Mouse (Mus musculus): ENCODE measurements around the gene Lrrn2. TPM values are rescaled to one million over a fixed set of nuclear protein-coding genes. Genes with fewer than 3 reads are reported as not detected.
"Not testable (repeated sequence)": the region's sequence is repeated elsewhere in the genome, so short reads cannot be mapped to it uniquely, and the experiment has no call there.

Gene Lrrn2
- polyA plus RNA-seq, 1 experiment from 2014 or later: 5.7 TPM

- not testable (repeated sequence) for H3K27ac ChIP-seq (ENCODE audit: low read depth, low read length)
- 72% methylated on average over 12 of the region's 12 CpGs for WGBS (ENCODE audit: insufficient replicate concordance)
These were observed 108.7 kb downstream of the Lrrn2 start for GRCm38 (mm10) chr1:132988556-132989459.

More at GRCm38 (mm10) chr1:132988556-132989459, 108.7 kb downstream of the Lrrn2 start:
- not testable (repeated sequence) for H3K9me3 ChIP-seq (replicated peaks; ENCODE audit: control insufficient read depth, low read length); H3K4me3 ChIP-seq (ENCODE audit: low read depth, low read length); H3K4me2 ChIP-seq; ATAC-seq (replicated peaks; ENCODE audit: insufficient number of reproducible peaks, low FRiP score, low TSS enrichment); H3K27me3 ChIP-seq (ENCODE audit: control insufficient read depth, insufficient read depth, low read length); H3K4me1 ChIP-seq (ENCODE audit: control insufficient read depth, insufficient read depth, low read length); H3K9ac ChIP-seq (ENCODE audit: low read depth, low read length)
- H3K36me3 ChIP-seq (ENCODE audit: control insufficient read depth, insufficient read depth, low read length): peaks cover 33% of the 10 kb centered on the region

Small RNA genes within 50 kb of the gene (microRNA-seq; reads per million reads assigned to microRNA genes)
- not detected for gene Gm44300 (ENCODE audit: borderline number of aligned reads)

Other genes with a start within 250 kb of the Lrrn2 start
- gene Nfasc, start 138.5 kb upstream of the Lrrn2 start, polyA plus RNA-seq (2014; fragmentation: Nextera tagmentation; extraction: Ambion mirVana): 0.15 and 0.24 TPM in 2 replicates
- 34.4 and 41.2 TPM in 2 replicates for gene Mdm4, start 150.3 kb downstream of the Lrrn2 start, polyA plus RNA-seq (2014; fragmentation: Nextera tagmentation; extraction: Ambion mirVana)
- gene Pik3c2b, start 165.4 kb downstream of the Lrrn2 start, polyA plus RNA-seq (2014; fragmentation: Nextera tagmentation; extraction: Ambion mirVana): 7.7 and 10.3 TPM in 2 replicates